Mouse (Mus musculus): ENCODE data around the gene Ntm. TPM values are rescaled to one million over a fixed set of nuclear protein-coding genes. Genes with fewer than 3 reads are reported as not detected.

Gene Ntm
- polyA plus RNA-seq, 1 experiment from 2014 or later: 264 TPM

GRCm38 (mm10) chr9:29456014-29456413 lies 506.9 kb downstream of the Ntm start:
- no peak overlapping the region for H3K9ac ChIP-seq (ENCODE audit: low read depth, low read length)
- 86% methylated on average over 7 of the region's 7 CpGs for WGBS
- no peaks in the 10 kb centered on the region for H3K36me3 ChIP-seq (ENCODE audit: control insufficient read depth, insufficient read depth, low read length)
- no peaks in the 10 kb centered on the region for H3K9me3 ChIP-seq (ENCODE audit: control insufficient read depth, low read length)
- no peaks in the 10 kb centered on the region for H3K4me1 ChIP-seq (ENCODE audit: control insufficient read depth, insufficient read depth, low read depth, low read length)
- H3K4me3 ChIP-seq (ENCODE audit: low read length): no peak overlapping the region
- ATAC-seq: no peak
- no peaks in the 10 kb centered on the region for H3K27me3 ChIP-seq (replicated peaks; ENCODE audit: control insufficient read depth, insufficient read depth, low read length)
- no peak overlapping the region for H3K4me2 ChIP-seq (ENCODE audit: low read length)
- no peak overlapping the region for H3K27ac ChIP-seq (ENCODE audit: low read depth, low read length)

- ATAC-seq: no peak
- Histone ChIP-seq H3K27ac (ENCODE audit: low read depth, low read length) (no peak overlapping the region), H3K4me2 (ENCODE audit: low read length) (no peak overlapping the region), H3K9me3 (ENCODE audit: control insufficient read depth, low read length) (no peaks in the 10 kb centered on the region), H3K4me3 (ENCODE audit: low read length) (no peak overlapping the region), H3K27me3 (replicated peaks; ENCODE audit: control insufficient read depth, insufficient read depth, low read length) (no peaks in the 10 kb centered on the region), H3K36me3 (ENCODE audit: control insufficient read depth, insufficient read depth, low read length) (no peaks in the 10 kb centered on the region), H3K9ac (ENCODE audit: low read depth, low read length) (no peak overlapping the region), H3K4me1 (ENCODE audit: control insufficient read depth, insufficient read depth, low read depth, low read length) (no peaks in the 10 kb centered on the region)
- WGBS: 83% methylated on average over 1 of the region's 1 CpGs
These were observed 511.7 kb downstream of the Ntm start for GRCm38 (mm10) chr9:29451232-29451631.

- no peaks in the 10 kb centered on the region for H3K36me3 ChIP-seq (ENCODE audit: control insufficient read depth, insufficient read depth, low read length)
- no peak for ATAC-seq
- H3K4me3 ChIP-seq (ENCODE audit: low read length): no peak overlapping the region
- no peak overlapping the region for H3K4me2 ChIP-seq (ENCODE audit: low read length)
- H3K4me1 ChIP-seq (ENCODE audit: control insufficient read depth, insufficient read depth, low read depth, low read length): peaks cover 2% of the 10 kb centered on the region; the same call in 1 of the 2 replicates
- H3K9ac ChIP-seq (ENCODE audit: low read depth, low read length): no peak overlapping the region
- H3K9me3 ChIP-seq (ENCODE audit: control insufficient read depth, low read length): no peaks in the 10 kb centered on the region
- H3K27ac ChIP-seq (ENCODE audit: low read depth, low read length): no peak overlapping the region
- WGBS: 46% methylated on average over 4 of the region's 4 CpGs
- no peaks in the 10 kb centered on the region for H3K27me3 ChIP-seq (replicated peaks; ENCODE audit: control insufficient read depth, insufficient read depth, low read length)
These were observed 518.9 kb downstream of the Ntm start for GRCm38 (mm10) chr9:29444001-29444400.

- no peak for ATAC-seq
- H3K36me3 ChIP-seq (ENCODE audit: control insufficient read depth, insufficient read depth, low read length): no peaks in the 10 kb centered on the region
- H3K27me3 ChIP-seq (replicated peaks; ENCODE audit: control insufficient read depth, insufficient read depth, low read length): no peaks in the 10 kb centered on the region
- no peak overlapping the region for H3K4me3 ChIP-seq (ENCODE audit: low read length)
- H3K4me1 ChIP-seq (ENCODE audit: control insufficient read depth, insufficient read depth, low read depth, low read length): peaks cover 2% of the 10 kb centered on the region
- H3K4me2 ChIP-seq (ENCODE audit: low read length): no peak overlapping the region
- no peak overlapping the region for H3K9ac ChIP-seq (ENCODE audit: low read depth, low read length)
- H3K9me3 ChIP-seq (ENCODE audit: control insufficient read depth, low read length): no peaks in the 10 kb centered on the region
- no peak overlapping the region for H3K27ac ChIP-seq (ENCODE audit: low read depth, low read length)
- WGBS: 53% methylated on average over 5 of the region's 5 CpGs
These were observed 523.5 kb downstream of the Ntm start for GRCm38 (mm10) chr9:29439401-29439800.

- 39% methylated on average over 6 of the region's 6 CpGs for WGBS
- no peak for ATAC-seq
- Histone ChIP-seq H3K4me1 (ENCODE audit: control insufficient read depth, insufficient read depth, low read depth, low read length) (peaks cover 14% of the 10 kb centered on the region), H3K27me3 (replicated peaks; ENCODE audit: control insufficient read depth, insufficient read depth, low read length) (no peaks in the 10 kb centered on the region), H3K9me3 (ENCODE audit: control insufficient read depth, low read length) (no peaks in the 10 kb centered on the region), H3K4me2 (ENCODE audit: low read length) (no peak overlapping the region; the same call in 1 of the 2 replicates), H3K4me3 (ENCODE audit: low read length) (no peak overlapping the region), H3K36me3 (ENCODE audit: control insufficient read depth, insufficient read depth, low read length) (no peaks in the 10 kb centered on the region), H3K27ac (ENCODE audit: low read depth, low read length) (peak overlapping the region; percentile 31; the same call in 1 of the 2 replicates), H3K9ac (ENCODE audit: low read depth, low read length) (no peak overlapping the region)
These were observed 528.3 kb downstream of the Ntm start for GRCm38 (mm10) chr9:29434611-29435010.

GRCm38 (mm10) chr9:29433910-29434309 lies 529.0 kb downstream of the Ntm start:
- Histone ChIP-seq H3K27me3 (replicated peaks; ENCODE audit: control insufficient read depth, insufficient read depth, low read length) (no peaks in the 10 kb centered on the region), H3K36me3 (ENCODE audit: control insufficient read depth, insufficient read depth, low read length) (no peaks in the 10 kb centered on the region), H3K9me3 (ENCODE audit: control insufficient read depth, low read length) (no peaks in the 10 kb centered on the region), H3K4me1 (ENCODE audit: control insufficient read depth, insufficient read depth, low read depth, low read length) (peaks cover 12% of the 10 kb centered on the region), H3K9ac (ENCODE audit: low read depth, low read length) (no peak overlapping the region), H3K4me2 (ENCODE audit: low read length) (no peak overlapping the region), H3K27ac (ENCODE audit: low read depth, low read length) (peak overlapping the region; percentile 31; the same call in 1 of the 2 replicates), H3K4me3 (ENCODE audit: low read length) (no peak overlapping the region)
- WGBS: 4% methylated on average over 4 of the region's 4 CpGs
- ATAC-seq: peak; percentile 54

GRCm38 (mm10) chr9:29433156-29433555 lies 529.8 kb downstream of the Ntm start:
- Histone ChIP-seq H3K36me3 (ENCODE audit: control insufficient read depth, insufficient read depth, low read length) (no peaks in the 10 kb centered on the region), H3K9ac (ENCODE audit: low read depth, low read length) (no peak overlapping the region), H3K4me3 (ENCODE audit: low read length) (no peak overlapping the region), H3K27me3 (replicated peaks; ENCODE audit: control insufficient read depth, insufficient read depth, low read length) (no peaks in the 10 kb centered on the region), H3K4me2 (ENCODE audit: low read length) (no peak overlapping the region), H3K4me1 (ENCODE audit: control insufficient read depth, insufficient read depth, low read depth, low read length) (peaks cover 15% of the 10 kb centered on the region), H3K9me3 (ENCODE audit: control insufficient read depth, low read length) (no peaks in the 10 kb centered on the region), H3K27ac (ENCODE audit: low read depth, low read length) (no peak overlapping the region)
- WGBS: 63% methylated on average over 7 of the region's 7 CpGs
- no peak for ATAC-seq

- H3K27ac ChIP-seq (ENCODE audit: low read depth, low read length): no peak overlapping the region
- H3K4me1 ChIP-seq (ENCODE audit: control insufficient read depth, insufficient read depth, low read depth, low read length): peaks cover 15% of the 10 kb centered on the region
- no peak for ATAC-seq
- H3K27me3 ChIP-seq (replicated peaks; ENCODE audit: control insufficient read depth, insufficient read depth, low read length): no peaks in the 10 kb centered on the region
- H3K9ac ChIP-seq (ENCODE audit: low read depth, low read length): no peak overlapping the region
- H3K9me3 ChIP-seq (ENCODE audit: control insufficient read depth, low read length): no peaks in the 10 kb centered on the region
- H3K4me2 ChIP-seq (ENCODE audit: low read length): no peak overlapping the region
- 60% methylated on average over 9 of the region's 9 CpGs for WGBS
- no peak overlapping the region for H3K4me3 ChIP-seq (ENCODE audit: low read length)
- H3K36me3 ChIP-seq (ENCODE audit: control insufficient read depth, insufficient read depth, low read length): no peaks in the 10 kb centered on the region
These were observed 531.4 kb downstream of the Ntm start for GRCm38 (mm10) chr9:29431590-29431989.

- Histone ChIP-seq H3K27ac (ENCODE audit: low read depth, low read length) (no peak overlapping the region), H3K9me3 (ENCODE audit: control insufficient read depth, low read length) (no peaks in the 10 kb centered on the region), H3K4me1 (ENCODE audit: control insufficient read depth, insufficient read depth, low read depth, low read length) (peaks cover 15% of the 10 kb centered on the region), H3K4me2 (ENCODE audit: low read length) (no peak overlapping the region), H3K9ac (ENCODE audit: low read depth, low read length) (no peak overlapping the region), H3K36me3 (ENCODE audit: control insufficient read depth, insufficient read depth, low read length) (no peaks in the 10 kb centered on the region), H3K4me3 (ENCODE audit: low read length) (no peak overlapping the region), H3K27me3 (replicated peaks; ENCODE audit: control insufficient read depth, insufficient read depth, low read length) (no peaks in the 10 kb centered on the region)
- 69% methylated on average over 3 of the region's 3 CpGs for WGBS
- no peak for ATAC-seq
These were observed 532.8 kb downstream of the Ntm start for GRCm38 (mm10) chr9:29430189-29430588.

GRCm38 (mm10) chr9:29428322-29428721 lies 534.6 kb downstream of the Ntm start:
- 17% methylated on average over 7 of the region's 7 CpGs for WGBS
- Histone ChIP-seq H3K27me3 (replicated peaks; ENCODE audit: control insufficient read depth, insufficient read depth, low read length) (no peaks in the 10 kb centered on the region), H3K4me1 (ENCODE audit: control insufficient read depth, insufficient read depth, low read depth, low read length) (peaks cover 5% of the 10 kb centered on the region; the same call in 1 of the 2 replicates), H3K27ac (ENCODE audit: low read depth, low read length) (no peak overlapping the region), H3K4me3 (ENCODE audit: low read length) (no peak overlapping the region), H3K9me3 (ENCODE audit: control insufficient read depth, low read length) (no peaks in the 10 kb centered on the region), H3K4me2 (ENCODE audit: low read length) (no peak overlapping the region), H3K9ac (ENCODE audit: low read depth, low read length) (no peak overlapping the region), H3K36me3 (ENCODE audit: control insufficient read depth, insufficient read depth, low read length) (no peaks in the 10 kb centered on the region)
- peak; percentile 42; the same call in 1 of the 2 replicates for ATAC-seq
